Mouse (Mus musculus) midbrain, embryonic 14.5 days (tissue): ENCODE data around the gene Itgav. TPM values are rescaled to one million over a fixed set of nuclear protein-coding genes. Genes with fewer than 3 reads are reported as not detected.

ENCODE experiments used
- ATAC-seq: fragments of 200-750 bp; cut with Nextera tagmentation; 2 replicates; pipeline ENCODE4 v1.8.0; 2017; ENCODE audit warnings: moderate number of reproducible peaks, moderate library complexity; ENCODE audit not compliant: low FRiP score, low TSS enrichment
- DNase-seq: peaks from one replicate; pipeline ENCODE4 v3.0.0-alpha.2; 2015
- H3K27ac ChIP-seq: fragments of 300-500 bp; sonication (generic); replicated peaks from 2 replicates; pipeline ENCODE4 v1.5.1; 2014; ENCODE audit warnings: mild to moderate bottlenecking, low read depth, low read length, moderate library complexity
- H3K27me3 ChIP-seq: fragments of 300-500 bp; sonication (generic); 2 replicates; pipeline ENCODE4 v1.6.1; 2014; ENCODE audit warnings: low read length, control low read depth, mixed read lengths; ENCODE audit not compliant: control insufficient read depth, insufficient read depth
- H3K36me3 ChIP-seq: fragments of 300-500 bp; sonication (generic); 2 replicates; pipeline ENCODE4 v1.6.1; 2014; ENCODE audit warnings: low read length, control low read depth; ENCODE audit not compliant: control insufficient read depth, insufficient read depth
- H3K4me1 ChIP-seq: fragments of 300-500 bp; sonication (generic); 2 replicates; pipeline ENCODE4 v1.6.1; 2014; ENCODE audit warnings: mild to moderate bottlenecking, antibody characterized with exemption, low read length, control low read depth; ENCODE audit not compliant: control insufficient read depth, insufficient read depth
- H3K4me2 ChIP-seq: fragments of 300-500 bp; sonication (generic); 2 replicates; pipeline ENCODE4 v1.6.1; 2014; ENCODE audit warnings: mild to moderate bottlenecking, low read length, moderate library complexity
- H3K4me3 ChIP-seq: fragments of 300-500 bp; sonication (generic); replicated peaks from 2 replicates; pipeline ENCODE4 v1.5.1; 2014; ENCODE audit warnings: low read depth, low read length
- H3K9ac ChIP-seq: fragments of 300-500 bp; sonication (generic); replicated peaks from 2 replicates; pipeline ENCODE4 v1.6.1; 2014; ENCODE audit warnings: mild to moderate bottlenecking, low read length, moderate library complexity
- H3K9me3 ChIP-seq: fragments of 300-500 bp; sonication (generic); 2 replicates; pipeline ENCODE4 v1.6.1; 2016; ENCODE audit warnings: low read length, control low read depth, mixed read lengths; ENCODE audit not compliant: control insufficient read depth
- WGBS: fragments of 180-500 bp; shearing (Covaris S2); extraction: QIAGEN DNeasy Blood & Tissue Kit; methylation state at CpG from one replicate; pipeline ENCODE4 v1.1.7; 2014; 5-methylcytosine and 5-hydroxymethylcytosine counted together
- polyA plus RNA-seq: library from polyadenylated mRNA; unstranded; fragments of >200 nt; fragmentation: Nextera tagmentation; extraction: Ambion mirVana; gene quantifications from 2 replicates; pipeline ENCODE4 v1.2.1, GENCODE M21; 2014

The Itgav gene
- polyA plus RNA-seq, 1 experiment from 2014 or later: 27.5 TPM

- Histone ChIP-seq H3K27me3 (no peaks in the 10 kb centered on the region), H3K4me1 (0 out of 2 replicates have a peak, but pooled peaks cover 5% of the 10 kb centered on the region), H3K36me3 (no peaks in the 10 kb centered on the region), H3K27ac (no peak overlapping the region), H3K9me3 (no peaks in the 10 kb centered on the region), H3K9ac (no peak overlapping the region), H3K4me2 (no peak overlapping the region), H3K4me3 (no peak overlapping the region)
- ATAC-seq (no peak), DNase-seq (no peak)
- 91% methylated on average over 4 of the region's 4 CpGs for WGBS
These were observed 71.6 kb downstream of the Itgav start for GRCm38 (mm10) chr2:83795766-83796165.

- Histone ChIP-seq H3K36me3 (0 out of 2 replicates have a peak, but pooled peaks cover 3% of the 10 kb centered on the region), H3K4me3 (no peak overlapping the region), H3K9ac (no peak overlapping the region), H3K4me2 (no peak overlapping the region), H3K27me3 (no peaks in the 10 kb centered on the region), H3K9me3 (no peaks in the 10 kb centered on the region), H3K27ac (no peak overlapping the region), H3K4me1 (no peaks in the 10 kb centered on the region)
- DNase-seq (no peak), ATAC-seq (no peak)
- WGBS: 59% methylated on average over 9 of the region's 9 CpGs
These were observed 73.8 kb downstream of the Itgav start for GRCm38 (mm10) chr2:83797902-83798497.

- peak; percentile 92 for ATAC-seq
- Histone ChIP-seq H3K9ac (peak within 1 kb of the TSS; percentile 95), H3K36me3 (no peaks in the 10 kb centered on the region), H3K9me3 (no peaks in the 10 kb centered on the region), H3K4me1 (peaks cover 20% of the 10 kb centered on the region), H3K4me2 (peak within 1 kb of the TSS; percentile 68), H3K27me3 (no peaks in the 10 kb centered on the region), H3K4me3 (peak within 1 kb of the TSS; percentile 82), H3K27ac (peak within 1 kb of the TSS; percentile 98)
- peak; percentile 94 for DNase-seq
- under 1% methylated on average over 62 of the region's 63 CpGs for WGBS
These were observed 88.5 kb downstream of the Itgav start, which contains the start of gene Fam171b for GRCm38 (mm10) chr2:83812483-83813272. Gene Fam171b, plus strand, starts transcription at chr2:83812636.

GRCm38 (mm10) chr2:83813273-83813892 lies 89.2 kb downstream of the Itgav start:
- no peaks in the 10 kb centered on the region for H3K9me3 ChIP-seq
- whole genome bisulfite sequencing: 8% methylated on average over 10 of the region's 10 CpGs
- H3K27ac ChIP-seq: peak overlapping the region; percentile 98
- no peaks in the 10 kb centered on the region for H3K36me3 ChIP-seq
- H3K4me1 ChIP-seq: peaks cover 20% of the 10 kb centered on the region
- H3K9ac ChIP-seq: peak overlapping the region; percentile 95
- ATAC-seq: peak; percentile 57; the same call in 1 of the 2 replicates
- H3K4me2 ChIP-seq: peak overlapping the region; percentile 68
- peak; percentile 62 for DNase-seq
- no peaks in the 10 kb centered on the region for H3K27me3 ChIP-seq
- H3K4me3 ChIP-seq: peak overlapping the region; percentile 82

- H3K4me1 ChIP-seq: peaks cover 24% of the 10 kb centered on the region
- peak overlapping the region; percentile 82 for H3K4me3 ChIP-seq
- H3K27me3 ChIP-seq: no peaks in the 10 kb centered on the region
- 26% methylated on average over 6 of the region's 6 CpGs for WGBS
- H3K36me3 ChIP-seq: no peaks in the 10 kb centered on the region
- peak overlapping the region; percentile 68 for H3K4me2 ChIP-seq
- no peaks in the 10 kb centered on the region for H3K9me3 ChIP-seq
- ATAC-seq: no peak
- DNase-seq: peak; percentile 52
- peak overlapping the region; percentile 98 for H3K27ac ChIP-seq
- H3K9ac ChIP-seq: peak overlapping the region; percentile 95
These were observed 89.8 kb downstream of the Itgav start for GRCm38 (mm10) chr2:83814009-83814408.

GRCm38 (mm10) chr2:83816147-83816546 lies 92.0 kb downstream of the Itgav start:
- peak overlapping the region; percentile 68; the same call in 1 of the 2 replicates for H3K4me2 ChIP-seq
- peaks cover 24% of the 10 kb centered on the region for H3K4me1 ChIP-seq
- WGBS: 44% methylated on average over 6 of the region's 6 CpGs
- no peaks in the 10 kb centered on the region for H3K36me3 ChIP-seq
- no peak overlapping the region for H3K4me3 ChIP-seq
- no peak overlapping the region for H3K9ac ChIP-seq
- DNase-seq (peak; percentile 58), ATAC-seq (no peak)
- no peaks in the 10 kb centered on the region for H3K27me3 ChIP-seq
- H3K27ac ChIP-seq: 0 out of 2 replicates have a peak overlapping the region, but pooled peaks have one; percentile 14
- H3K9me3 ChIP-seq: no peaks in the 10 kb centered on the region

- Histone ChIP-seq H3K36me3 (no peaks in the 10 kb centered on the region), H3K27me3 (no peaks in the 10 kb centered on the region), H3K4me2 (no peak overlapping the region), H3K4me1 (peaks cover 14% of the 10 kb centered on the region; the same call in 1 of the 2 replicates), H3K4me3 (no peak overlapping the region), H3K9me3 (no peaks in the 10 kb centered on the region), H3K9ac (no peak overlapping the region; the same call in 1 of the 2 replicates), H3K27ac (peak overlapping the region; percentile 55)
- DNase-seq (no peak), ATAC-seq (no peak)
- WGBS: 51% methylated on average over 5 of the region's 5 CpGs
These were observed 101.0 kb downstream of the Itgav start for GRCm38 (mm10) chr2:83825161-83825560.

- Histone ChIP-seq H3K9me3 (no peaks in the 10 kb centered on the region), H3K4me2 (peak overlapping the region; percentile 4; the same call in 1 of the 2 replicates), H3K36me3 (no peaks in the 10 kb centered on the region), H3K9ac (peak overlapping the region; percentile 27; the same call in 1 of the 2 replicates), H3K27ac (peak overlapping the region; percentile 76), H3K4me1 (peaks cover 14% of the 10 kb centered on the region; the same call in 1 of the 2 replicates), H3K27me3 (no peaks in the 10 kb centered on the region), H3K4me3 (no peak overlapping the region)
- no peak for ATAC-seq
- WGBS: 10% methylated on average over 3 of the region's 3 CpGs
- peak; percentile 55 for DNase-seq
These were observed 104.8 kb downstream of the Itgav start for GRCm38 (mm10) chr2:83828895-83829539.
